Mouse (Mus musculus): Measurements from ENCODE around the gene Prkg1. TPM values are rescaled to one million over a fixed set of nuclear protein-coding genes. Genes with fewer than 3 reads are reported as not detected.
A peak's percentile ranks its signal among the peaks of the same experiment; 100 is the strongest.

Prkg1 gene
- total RNA-seq, 2 experiments from 2014 or later = 0.47 to 1.8 TPM

GRCm38 (mm10) chr19:30998572-30998971 is 766.3 kb downstream of the Prkg1 start:
- ATAC-seq (replicated peaks; ENCODE audit: low FRiP score, low TSS enrichment, poor library complexity, severe bottlenecking) = no peak

DNA sequence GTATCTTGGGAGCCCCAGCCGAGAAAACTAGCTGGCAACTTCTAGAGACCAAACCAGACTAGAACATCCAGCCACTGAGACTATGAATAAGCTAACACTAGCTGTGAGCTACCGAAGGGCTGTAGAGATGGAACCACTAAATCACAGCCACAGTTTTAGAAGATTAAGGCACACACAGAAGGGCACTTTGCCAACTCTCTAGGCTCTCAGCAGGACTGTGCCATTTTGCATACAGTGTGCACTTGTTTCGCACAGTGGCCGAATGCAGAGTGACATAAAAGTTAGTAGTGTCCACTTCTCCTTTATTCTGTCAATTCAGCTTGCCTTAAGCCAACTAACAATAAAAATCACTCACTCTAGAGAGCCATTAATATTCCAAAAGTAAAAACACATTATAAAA is 774.4 kb downstream of the Prkg1 start:
- ATAC-seq (replicated peaks; ENCODE audit: low FRiP score, low TSS enrichment, poor library complexity, severe bottlenecking) = no peak

- no peak for ATAC-seq (replicated peaks; ENCODE audit: low FRiP score, low TSS enrichment, poor library complexity, severe bottlenecking)
These were observed 782.4 kb downstream of the Prkg1 start for GRCm38 (mm10) chr19:30982436-30982835.

GRCm38 (mm10) chr19:30978096-30978495 is 786.7 kb downstream of the Prkg1 start:
- no peak for ATAC-seq (replicated peaks; ENCODE audit: low FRiP score, low TSS enrichment, poor library complexity, severe bottlenecking)

DNA sequence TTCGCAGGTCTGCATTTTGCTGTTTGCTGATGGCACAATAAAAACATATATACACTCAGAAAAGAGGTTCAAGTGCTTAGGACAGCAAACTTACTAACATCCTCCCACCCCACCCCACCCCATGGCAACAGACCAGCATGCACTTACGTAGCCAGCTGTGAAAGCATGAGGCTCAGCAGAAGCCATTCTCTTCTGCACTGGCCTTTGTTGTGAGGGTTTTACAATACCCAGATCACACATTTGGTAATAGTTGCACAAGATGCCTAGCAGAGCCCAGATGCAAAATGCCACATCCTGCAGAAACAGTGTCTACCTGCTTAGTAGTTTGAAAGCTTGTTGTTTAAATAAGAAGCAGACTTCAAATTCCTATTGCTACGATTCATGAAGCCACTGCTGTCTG is 814.2 kb downstream of the Prkg1 start:
- ATAC-seq (replicated peaks; ENCODE audit: low FRiP score, low TSS enrichment, poor library complexity, severe bottlenecking) = no peak

- no peak for ATAC-seq (replicated peaks; ENCODE audit: low FRiP score, low TSS enrichment, poor library complexity, severe bottlenecking)
These were observed 816.6 kb downstream of the Prkg1 start for GRCm38 (mm10) chr19:30948202-30948601.

- ATAC-seq (replicated peaks; ENCODE audit: low FRiP score, low TSS enrichment, poor library complexity, severe bottlenecking) = peak; percentile 78
These were observed 822.4 kb downstream of the Prkg1 start for GRCm38 (mm10) chr19:30942369-30942992.

- ATAC-seq (replicated peaks; ENCODE audit: low FRiP score, low TSS enrichment, poor library complexity, severe bottlenecking) = no peak
These were observed 826.8 kb downstream of the Prkg1 start for GRCm38 (mm10) chr19:30938058-30938457.

GRCm38 (mm10) chr19:30931469-30932192 is 833.2 kb downstream of the Prkg1 start:
- no peak for ATAC-seq (replicated peaks; ENCODE audit: low FRiP score, low TSS enrichment, poor library complexity, severe bottlenecking)

DNA sequence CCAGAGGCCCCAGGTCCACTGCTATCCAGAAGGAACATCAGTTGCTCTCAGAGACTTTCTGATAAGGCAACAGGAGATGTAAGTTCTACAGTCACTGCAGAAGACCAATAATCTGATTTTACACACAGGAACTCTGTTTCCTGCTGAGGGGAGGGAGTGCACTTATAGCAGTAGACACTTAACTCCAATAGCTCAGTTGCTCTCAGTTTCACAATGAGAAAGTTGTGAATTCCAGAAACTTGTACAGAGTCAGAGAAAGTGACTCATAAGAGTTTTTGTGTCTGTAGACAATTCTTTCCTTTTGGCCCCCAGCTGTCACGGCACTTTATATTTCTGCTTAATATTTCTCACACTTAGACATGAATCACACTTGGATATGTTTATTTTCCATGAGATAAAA is 840.8 kb downstream of the Prkg1 start:
- ATAC-seq (replicated peaks; ENCODE audit: low FRiP score, low TSS enrichment, poor library complexity, severe bottlenecking) = no peak

- no peak for ATAC-seq (replicated peaks; ENCODE audit: low FRiP score, low TSS enrichment, poor library complexity, severe bottlenecking)
These were observed 862.5 kb downstream of the Prkg1 start for GRCm38 (mm10) chr19:30902290-30902689.

GRCm38 (mm10) chr19:30901025-30901424 is 863.8 kb downstream of the Prkg1 start:
- ATAC-seq (replicated peaks; ENCODE audit: low FRiP score, low TSS enrichment, poor library complexity, severe bottlenecking) = peak; percentile 41; the same call in 1 of the 2 replicates

DNA sequence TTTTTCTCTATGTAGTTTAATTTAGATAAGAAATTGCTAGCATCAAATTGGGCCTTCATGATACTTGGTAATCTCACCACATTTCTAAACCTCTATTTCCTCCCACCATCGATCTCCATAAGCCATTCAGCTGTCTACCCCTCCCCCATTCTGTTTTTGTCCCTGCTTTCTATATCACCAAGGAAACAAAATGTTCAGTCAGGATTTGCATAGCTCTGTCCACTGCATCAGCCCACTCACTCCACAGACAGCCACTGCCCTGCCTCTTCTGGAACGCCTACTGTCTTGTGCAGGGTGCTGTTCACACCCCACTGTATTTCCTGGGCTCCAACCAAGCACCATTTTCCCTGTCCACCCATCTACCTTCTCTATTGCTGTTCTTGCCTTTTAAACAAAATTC is 874.5 kb downstream of the Prkg1 start:
- ATAC-seq (replicated peaks; ENCODE audit: low FRiP score, low TSS enrichment, poor library complexity, severe bottlenecking) = no peak

DNA sequence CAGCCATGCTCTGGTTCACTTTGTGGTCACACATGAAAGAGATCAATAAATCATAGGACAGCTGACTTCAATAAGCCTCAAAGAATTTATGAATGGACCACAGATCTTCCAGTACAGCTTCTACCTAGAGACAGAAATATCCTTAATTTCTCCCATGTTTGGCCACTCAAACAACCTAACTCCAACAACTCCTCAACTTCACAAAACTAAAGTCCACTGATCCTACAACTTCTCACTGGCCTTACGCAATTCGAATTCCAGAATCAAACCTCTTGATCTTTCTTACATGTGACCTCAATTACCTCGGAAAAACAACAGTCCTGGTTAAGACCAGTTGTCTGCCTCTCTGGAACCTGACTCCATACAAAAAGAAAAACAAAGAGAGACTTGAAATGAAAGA is 875.0 kb downstream of the Prkg1 start:
- ATAC-seq (replicated peaks; ENCODE audit: low FRiP score, low TSS enrichment, poor library complexity, severe bottlenecking) = no peak

- ATAC-seq (replicated peaks; ENCODE audit: low FRiP score, low TSS enrichment, poor library complexity, severe bottlenecking) = no peak
These were observed 903.4 kb downstream of the Prkg1 start for GRCm38 (mm10) chr19:30861441-30861840.

DNA sequence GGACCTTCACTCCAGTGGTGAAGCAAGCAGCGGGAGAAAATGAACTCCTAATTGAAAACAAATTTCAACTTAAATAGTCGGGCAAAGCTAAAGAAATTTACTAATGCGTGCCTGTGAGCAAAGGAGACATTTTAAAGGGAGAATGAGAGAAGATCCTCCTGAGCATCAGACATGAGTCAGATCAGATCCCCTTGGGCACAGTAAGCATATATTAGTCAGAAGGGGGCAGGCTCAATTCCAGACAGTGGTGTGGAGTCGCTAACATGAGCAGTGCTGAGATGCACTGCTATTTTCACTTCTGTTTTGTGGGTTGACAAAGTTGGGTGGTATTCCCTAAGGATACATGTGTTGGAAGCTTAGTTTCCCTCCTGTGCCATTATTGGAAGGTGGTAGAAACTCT is 913.8 kb downstream of the Prkg1 start:
- no peak for ATAC-seq (replicated peaks; ENCODE audit: low FRiP score, low TSS enrichment, poor library complexity, severe bottlenecking)

DNA sequence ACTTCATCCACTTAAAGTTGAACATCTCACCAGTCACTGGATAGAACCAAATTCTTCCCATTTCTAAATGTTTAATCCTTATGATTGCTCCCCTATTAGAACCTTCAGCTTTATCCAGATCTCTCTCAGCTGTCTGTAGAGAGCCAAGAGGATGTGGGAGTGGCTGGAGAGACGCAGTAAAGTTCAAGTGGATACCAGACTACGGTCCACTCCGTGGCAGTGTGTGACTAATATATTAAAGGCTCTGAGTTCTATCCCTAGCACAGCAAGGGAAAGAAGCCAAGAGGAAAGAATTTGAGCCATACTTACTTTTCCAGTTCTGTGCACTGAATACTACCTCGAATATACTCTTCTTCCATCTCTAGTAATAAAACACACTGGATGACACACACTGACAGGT is 919.9 kb downstream of the Prkg1 start:
- no peak for ATAC-seq (replicated peaks; ENCODE audit: low FRiP score, low TSS enrichment, poor library complexity, severe bottlenecking)

GRCm38 (mm10) chr19:30843637-30844036 is 921.2 kb downstream of the Prkg1 start:
- no peak for ATAC-seq (replicated peaks; ENCODE audit: low FRiP score, low TSS enrichment, poor library complexity, severe bottlenecking)

- peak; percentile 73 for ATAC-seq (replicated peaks; ENCODE audit: low FRiP score, low TSS enrichment, poor library complexity, severe bottlenecking)
These were observed 921.7 kb downstream of the Prkg1 start for GRCm38 (mm10) chr19:30843052-30843564.

DNA sequence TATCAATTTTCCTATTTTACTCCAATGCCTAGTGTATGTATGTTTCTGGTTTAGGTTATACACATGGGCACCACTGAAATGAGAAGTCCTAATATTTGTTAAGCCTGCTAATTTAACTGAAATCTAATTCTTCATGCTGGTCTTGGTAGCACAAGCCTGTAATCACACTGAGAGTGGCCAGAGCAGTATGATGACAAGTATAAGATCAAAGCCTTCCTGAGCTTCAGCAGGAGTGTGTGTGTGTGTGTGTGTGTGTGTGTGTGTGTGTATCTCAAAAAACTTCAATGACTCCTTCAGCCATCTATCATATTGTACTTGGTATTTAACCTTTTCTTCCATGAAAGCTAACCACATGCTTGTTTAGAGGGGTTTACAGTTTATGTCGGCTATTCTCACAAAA is 922.2 kb downstream of the Prkg1 start:
- no peak for ATAC-seq (replicated peaks; ENCODE audit: low FRiP score, low TSS enrichment, poor library complexity, severe bottlenecking)

- no peak for ATAC-seq (replicated peaks; ENCODE audit: low FRiP score, low TSS enrichment, poor library complexity, severe bottlenecking)
These were observed 931.7 kb downstream of the Prkg1 start for GRCm38 (mm10) chr19:30833045-30833651.

All from megakaryocyte-erythroid progenitor cell, adult 5-6 weeks (primary cell).